Mouse (Mus musculus) adrenal gland, postnatal 0 days (tissue): Measurements from ENCODE around the gene Mab21l3. TPM values are rescaled to one million over a fixed set of nuclear protein-coding genes. Genes with fewer than 3 reads are reported as not detected.

Experiments
- polyA plus RNA-seq: library from polyadenylated mRNA; unstranded; fragments of >200 nt; fragmentation: Nextera tagmentation; extraction: Ambion mirVana; gene quantifications from 2 replicates; pipeline ENCODE4 v1.2.1, GENCODE M21; 2015

Gene Mab21l3
- 0.27 and 0.46 TPM in 2 replicates for polyA plus RNA-seq

GRCm38 (mm10) chr3:101848816-101849215 is at the start of gene Mab21l3:
Gene Mab21l3 (minus strand): TSS chr3:101848959.

Other genes starting within 250 kb of the Mab21l3 start
- gene Atp1a1, start 244.3 kb downstream of the Mab21l3 start, polyA plus RNA-seq, result 124 and 192 TPM in 2 replicates
- gene Slc22a15, start 75.5 kb upstream of the Mab21l3 start, polyA plus RNA-seq, result 2.5 and 3.9 TPM in 2 replicates
- gene Nhlh2, start 161.1 kb upstream of the Mab21l3 start, polyA plus RNA-seq, result 0.11 TPM in 1 of 2 replicates, not detected in the other
- 5.8 and 6.1 TPM in 2 replicates for gene Casq2, start 237.5 kb upstream of the Mab21l3 start, polyA plus RNA-seq